Mouse (Mus musculus) ES-E14 (cell line): Measurements from ENCODE around the gene Gm10300.

Experiments used
- CHD2 ChIP-seq: IDR thresholded peaks from 2 replicates; pipeline ENCODE4 v1.6.1; 2014; ENCODE audit warnings: mild to moderate bottlenecking, low read depth, low read length, inconsistent platforms
- HCFC1 ChIP-seq: IDR thresholded peaks from 2 replicates; pipeline ENCODE4 v1.6.1; 2012; ENCODE audit warnings: low read length, inconsistent platforms, borderline replicate concordance; ENCODE audit not compliant: insufficient read depth
- MAFK ChIP-seq: IDR thresholded peaks from 2 replicates; pipeline ENCODE4 v1.6.1; 2014; ENCODE audit warnings: mild to moderate bottlenecking, low read depth, low read length, inconsistent platforms; ENCODE audit not compliant: insufficient read depth
- ZC3H11A ChIP-seq: IDR thresholded peaks from 2 replicates; pipeline ENCODE4 v1.6.1; 2012; ENCODE audit warnings: low read depth, mild to moderate bottlenecking, inconsistent platforms, low read length, borderline replicate concordance
- ZNF384 ChIP-seq: IDR thresholded peaks from 2 replicates; pipeline ENCODE4 v1.6.1; 2012; ENCODE audit warnings: low read depth, low read length, inconsistent platforms

DNA sequence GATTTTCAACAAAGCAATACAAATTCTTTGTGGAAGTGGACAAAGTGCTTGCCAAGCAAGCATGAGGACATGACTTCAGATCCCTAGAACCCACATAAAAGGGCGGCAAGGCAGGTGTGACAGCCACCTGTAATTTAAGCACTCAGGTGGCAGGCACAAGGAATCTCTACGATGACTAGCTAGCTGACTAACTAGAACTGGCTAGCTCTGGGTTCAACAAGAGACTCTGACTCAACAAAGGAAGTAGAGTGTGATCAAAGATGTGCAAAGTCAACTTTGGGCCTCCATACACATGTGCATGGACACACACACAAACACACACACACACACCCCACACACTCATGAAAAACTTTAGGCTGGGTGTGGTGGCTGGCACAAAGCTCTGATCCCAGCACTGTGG is 35.0 kb upstream of the Gm10300 start:
- no peak for TF ChIP-seq CHD2
- no peak for TF ChIP-seq ZNF384
- no peak for TF ChIP-seq ZC3H11A
- TF ChIP-seq MAFK, result no peak
- no peak for TF ChIP-seq HCFC1
